Mouse (Mus musculus): ENCODE results near the gene Nck2. TPM values are rescaled to one million over a fixed set of nuclear protein-coding genes. Genes with fewer than 3 reads are reported as not detected.

The Nck2 gene
- total RNA-seq, 2 experiments from 2014 or later: 18.0 to 18.6 TPM

- no peak overlapping the region for H3K27ac ChIP-seq
- TF ChIP-seq CTCF (IDR thresholded peaks at IDR 0.05): no peak
- no peak overlapping the region for H3K4me3 ChIP-seq
- intact Hi-C loops (cut with DNase I): no loop called here
- DNase-seq: no peak
Observed at GRCm38 (mm10) chr1:43597731-43598130, 153.4 kb downstream of the Nck2 start.

- Histone ChIP-seq H3K27ac (no peak overlapping the region), H3K4me3 (no peak overlapping the region)
- intact Hi-C loops (cut with DNase I): no loop called here
- DNase-seq: no peak
- TF ChIP-seq CTCF (IDR thresholded peaks at IDR 0.05): no peak
Observed at GRCm38 (mm10) chr1:43599483-43599882, 155.1 kb downstream of the Nck2 start.

GRCm38 (mm10) chr1:43601054-43601453 is 156.7 kb downstream of the Nck2 start:
- Histone ChIP-seq H3K27ac (no peak overlapping the region), H3K4me3 (no peak overlapping the region)
- no peak for TF ChIP-seq CTCF (IDR thresholded peaks at IDR 0.05)
- DNase-seq: no peak
- intact Hi-C loops (cut with DNase I): no loop called here

- no peak for TF ChIP-seq CTCF (IDR thresholded peaks at IDR 0.05)
- Histone ChIP-seq H3K4me3 (no peak overlapping the region), H3K27ac (no peak overlapping the region)
- no peak for DNase-seq
- intact Hi-C loops (cut with DNase I): no loop called here
Observed at GRCm38 (mm10) chr1:43615948-43616347, 171.6 kb downstream of the Nck2 start.

Other genes with a start within 250 kb of the Nck2 start
- 1 to 10 TPM; 3.0 to 8.3 TPM for gene Fhl2, start 247.6 kb upstream of the Nck2 start, total RNA-seq (2021)